Mouse (Mus musculus): ENCODE results near the gene B9d2. TPM values are rescaled to one million over a fixed set of nuclear protein-coding genes. Genes with fewer than 3 reads are reported as not detected.

Gene B9d2
- polyA plus RNA-seq, 1 experiment from 2014 or later: 41.4 TPM

GRCm38 (mm10) chr7:25675405-25675804 lies 5.2 kb upstream of the B9d2 start:
- H3K4me3 ChIP-seq (replicated peaks): peak overlapping the region; percentile 38; the same call in 1 of the 2 replicates
- no peak overlapping the region for H3K27ac ChIP-seq
- H3K27me3 ChIP-seq: peaks cover 42% of the 10 kb centered on the region
- no peaks in the 10 kb centered on the region for H3K9me3 ChIP-seq
- ATAC-seq: no peak
- peaks cover 12% of the 10 kb centered on the region for H3K4me1 ChIP-seq (replicated peaks)
- peak overlapping the region; percentile 58 for H3K4me2 ChIP-seq (replicated peaks)
- WGBS: 47% methylated on average over 6 of the region's 6 CpGs
- no peak overlapping the region for H3K9ac ChIP-seq (replicated peaks)
- peaks cover 3% of the 10 kb centered on the region; the same call in 1 of the 2 replicates for H3K36me3 ChIP-seq

- Histone ChIP-seq H3K4me2 (replicated peaks) (no peak overlapping the region), H3K27me3 (peaks cover 42% of the 10 kb centered on the region), H3K4me3 (replicated peaks) (no peak overlapping the region), H3K36me3 (no peaks in the 10 kb centered on the region), H3K4me1 (replicated peaks) (peaks cover 15% of the 10 kb centered on the region), H3K9me3 (no peaks in the 10 kb centered on the region), H3K9ac (replicated peaks) (no peak overlapping the region), H3K27ac (peak overlapping the region; percentile 65)
- WGBS: 68% methylated on average over 15 of the region's 15 CpGs
- peak; percentile 34 for ATAC-seq
Measured at GRCm38 (mm10) chr7:25676085-25676781, 4.3 kb upstream of the B9d2 start.

GRCm38 (mm10) chr7:25677013-25677412 lies 3.6 kb upstream of the B9d2 start:
- ATAC-seq: no peak
- no peaks in the 10 kb centered on the region for H3K9me3 ChIP-seq
- no peak overlapping the region for H3K9ac ChIP-seq (replicated peaks)
- H3K4me2 ChIP-seq (replicated peaks): no peak overlapping the region
- H3K4me1 ChIP-seq (replicated peaks): peaks cover 23% of the 10 kb centered on the region
- peak overlapping the region; percentile 65 for H3K27ac ChIP-seq
- H3K36me3 ChIP-seq: no peaks in the 10 kb centered on the region
- WGBS: 90% methylated on average over 7 of the region's 7 CpGs
- H3K4me3 ChIP-seq (replicated peaks): no peak overlapping the region
- peaks cover 42% of the 10 kb centered on the region for H3K27me3 ChIP-seq

- 3% methylated on average over 6 of the region's 6 CpGs for WGBS
Measured at GRCm38 (mm10) chr7:25679971-25680370, 609 bp upstream of the B9d2 start.

GRCm38 (mm10) chr7:25681341-25682231 lies 1.0 kb downstream of the B9d2 start:
- peak overlapping the region; percentile 70; the same call in 1 of the 2 replicates for H3K9ac ChIP-seq (replicated peaks)
- peak overlapping the region; percentile 60 for H3K4me3 ChIP-seq (replicated peaks)
- peaks cover 33% of the 10 kb centered on the region for H3K27me3 ChIP-seq
- H3K9me3 ChIP-seq: no peaks in the 10 kb centered on the region
- 67% methylated on average over 15 of the region's 15 CpGs for WGBS
- peak overlapping the region; percentile 61 for H3K4me2 ChIP-seq (replicated peaks)
- ATAC-seq: no peak
- H3K36me3 ChIP-seq: peaks cover 6% of the 10 kb centered on the region; the same call in 1 of the 2 replicates
- H3K27ac ChIP-seq: peak overlapping the region; percentile 96
- H3K4me1 ChIP-seq (replicated peaks): peaks cover 29% of the 10 kb centered on the region

More at GRCm38 (mm10) chr7:25679971-25680370, 609 bp upstream of the B9d2 start:
- ATAC-seq: no peak
- peaks cover 23% of the 10 kb centered on the region for H3K4me1 ChIP-seq (replicated peaks)
- H3K4me3 ChIP-seq (replicated peaks): peak overlapping the region; percentile 60
- H3K27ac ChIP-seq: peak overlapping the region; percentile 96; the same call in 1 of the 2 replicates
- H3K4me2 ChIP-seq (replicated peaks): peak overlapping the region; percentile 61
- H3K27me3 ChIP-seq: peaks cover 24% of the 10 kb centered on the region
- no peaks in the 10 kb centered on the region for H3K9me3 ChIP-seq
- peaks cover 6% of the 10 kb centered on the region; the same call in 1 of the 2 replicates for H3K36me3 ChIP-seq
- 0 out of 2 replicates have a peak overlapping the region, but pooled peaks have one; percentile 70 for H3K9ac ChIP-seq (replicated peaks)

- H3K36me3 ChIP-seq: peaks cover 6% of the 10 kb centered on the region; the same call in 1 of the 2 replicates
- 79% methylated on average over 7 of the region's 7 CpGs for WGBS
- no peak overlapping the region for H3K4me3 ChIP-seq (replicated peaks)
- no peak overlapping the region for H3K9ac ChIP-seq (replicated peaks)
- H3K4me2 ChIP-seq (replicated peaks): no peak overlapping the region
- peaks cover 46% of the 10 kb centered on the region for H3K27me3 ChIP-seq
- peaks cover 49% of the 10 kb centered on the region for H3K4me1 ChIP-seq (replicated peaks)
- no peak overlapping the region for H3K27ac ChIP-seq
- no peaks in the 10 kb centered on the region for H3K9me3 ChIP-seq
- ATAC-seq: no peak
Measured at GRCm38 (mm10) chr7:25683474-25684180, 3.0 kb downstream of the B9d2 start.

- peaks cover 6% of the 10 kb centered on the region; the same call in 1 of the 2 replicates for H3K36me3 ChIP-seq
- H3K27me3 ChIP-seq: peaks cover 50% of the 10 kb centered on the region
- no peak overlapping the region for H3K4me3 ChIP-seq (replicated peaks)
Measured at GRCm38 (mm10) chr7:25684659-25685058, 4.1 kb downstream of the B9d2 start.

GRCm38 (mm10) chr7:25685926-25686470 lies 5.4 kb downstream of the B9d2 start:
- peaks cover 50% of the 10 kb centered on the region for H3K4me1 ChIP-seq (replicated peaks)
- H3K36me3 ChIP-seq: peaks cover 6% of the 10 kb centered on the region; the same call in 1 of the 2 replicates
- H3K4me3 ChIP-seq (replicated peaks): no peak overlapping the region
- H3K27me3 ChIP-seq: peaks cover 64% of the 10 kb centered on the region
- no peaks in the 10 kb centered on the region for H3K9me3 ChIP-seq
- H3K27ac ChIP-seq: no peak overlapping the region
- 0 out of 2 replicates have a peak overlapping the region, but pooled peaks have one; percentile 6 for H3K9ac ChIP-seq (replicated peaks)
- no peak for ATAC-seq
- H3K4me2 ChIP-seq (replicated peaks): peak overlapping the region; percentile 62; the same call in 1 of the 2 replicates
- WGBS: 72% methylated on average over 21 of the region's 21 CpGs

More at GRCm38 (mm10) chr7:25684659-25685058, 4.1 kb downstream of the B9d2 start:
- Histone ChIP-seq H3K9me3 (no peaks in the 10 kb centered on the region), H3K4me1 (replicated peaks) (peaks cover 58% of the 10 kb centered on the region), H3K4me2 (replicated peaks) (no peak overlapping the region), H3K27ac (no peak overlapping the region), H3K9ac (replicated peaks) (no peak overlapping the region)
- WGBS: 87% methylated on average over 6 of the region's 6 CpGs
- no peak for ATAC-seq

GRCm38 (mm10) chr7:25686680-25687531 lies 6.3 kb downstream of the B9d2 start, which contains the start of gene Tgfb1:
Gene Tgfb1 (plus strand): TSS chr7:25687002.
- H3K4me3 ChIP-seq (replicated peaks): peak within 1 kb of the TSS; percentile 43
- H3K27me3 ChIP-seq: peaks cover 70% of the 10 kb centered on the region
- WGBS: under 1% methylated on average over 63 of the region's 69 CpGs
- H3K36me3 ChIP-seq: peaks cover 6% of the 10 kb centered on the region; the same call in 1 of the 2 replicates
- H3K9ac ChIP-seq (replicated peaks): peak within 1 kb of the TSS; percentile 32
- H3K9me3 ChIP-seq: no peaks in the 10 kb centered on the region
- peak; percentile 29; the same call in 1 of the 2 replicates for ATAC-seq
- peak within 1 kb of the TSS; percentile 62 for H3K4me2 ChIP-seq (replicated peaks)
- peaks cover 41% of the 10 kb centered on the region for H3K4me1 ChIP-seq (replicated peaks)
- H3K27ac ChIP-seq: no peak within 1 kb of the TSS

- Histone ChIP-seq H3K9ac (replicated peaks) (peak overlapping the region; percentile 24), H3K36me3 (peaks cover 3% of the 10 kb centered on the region; the same call in 1 of the 2 replicates), H3K4me2 (replicated peaks) (peak overlapping the region; percentile 62), H3K9me3 (no peaks in the 10 kb centered on the region), H3K27me3 (peaks cover 80% of the 10 kb centered on the region), H3K4me1 (replicated peaks) (peaks cover 37% of the 10 kb centered on the region), H3K27ac (no peak overlapping the region), H3K4me3 (replicated peaks) (peak overlapping the region; percentile 43)
- WGBS: under 1% methylated on average over 47 of the region's 47 CpGs
- ATAC-seq: no peak
Measured at GRCm38 (mm10) chr7:25687811-25688401, 7.3 kb downstream of the B9d2 start.

Data from midbrain, embryonic 13.5 days (tissue).